Mouse (Mus musculus) stomach, postnatal 0 days (tissue): Measurements from ENCODE around the gene Psors1c2.

Experiments used
- CTCF ChIP-seq: IDR thresholded peaks from 2 replicates; pipeline ENCODE4 v1.5.1; 2016; ENCODE audit warnings: antibody characterized with exemption, low read depth, mild to moderate bottlenecking, moderate library complexity
- EP300 ChIP-seq: optimal IDR thresholded peaks from 2 replicates; pipeline ENCODE3; 2016; ENCODE audit warnings: antibody characterized with exemption

GRCm38 (mm10) chr17:35548636-35549035 is 15.6 kb downstream of the Psors1c2 start:
- TF ChIP-seq CTCF (no peak), EP300 (no peak)
